Mouse (Mus musculus): ENCODE results near the gene Gm45140.

The Gm45140 gene

GRCm38 (mm10) chr6:87739898-87740297 lies 95.7 kb downstream of the Gm45140 start:
- DNase-seq (ENCODE audit: low spot score), result no peak

All from layer of hippocampus, adult 9-10 months (tissue).